Mouse (Mus musculus) brain, adult 2 months (tissue): ENCODE results near the gene Srsf12.
A peak's percentile ranks its signal among the peaks of the same experiment; 100 is the strongest.

Experiments used
- DNase-seq: peaks from one replicate; pipeline ENCODE4 v3.0.0; 2011; ENCODE audit warnings: low read depth, low spot score

The Srsf12 gene

DNA sequence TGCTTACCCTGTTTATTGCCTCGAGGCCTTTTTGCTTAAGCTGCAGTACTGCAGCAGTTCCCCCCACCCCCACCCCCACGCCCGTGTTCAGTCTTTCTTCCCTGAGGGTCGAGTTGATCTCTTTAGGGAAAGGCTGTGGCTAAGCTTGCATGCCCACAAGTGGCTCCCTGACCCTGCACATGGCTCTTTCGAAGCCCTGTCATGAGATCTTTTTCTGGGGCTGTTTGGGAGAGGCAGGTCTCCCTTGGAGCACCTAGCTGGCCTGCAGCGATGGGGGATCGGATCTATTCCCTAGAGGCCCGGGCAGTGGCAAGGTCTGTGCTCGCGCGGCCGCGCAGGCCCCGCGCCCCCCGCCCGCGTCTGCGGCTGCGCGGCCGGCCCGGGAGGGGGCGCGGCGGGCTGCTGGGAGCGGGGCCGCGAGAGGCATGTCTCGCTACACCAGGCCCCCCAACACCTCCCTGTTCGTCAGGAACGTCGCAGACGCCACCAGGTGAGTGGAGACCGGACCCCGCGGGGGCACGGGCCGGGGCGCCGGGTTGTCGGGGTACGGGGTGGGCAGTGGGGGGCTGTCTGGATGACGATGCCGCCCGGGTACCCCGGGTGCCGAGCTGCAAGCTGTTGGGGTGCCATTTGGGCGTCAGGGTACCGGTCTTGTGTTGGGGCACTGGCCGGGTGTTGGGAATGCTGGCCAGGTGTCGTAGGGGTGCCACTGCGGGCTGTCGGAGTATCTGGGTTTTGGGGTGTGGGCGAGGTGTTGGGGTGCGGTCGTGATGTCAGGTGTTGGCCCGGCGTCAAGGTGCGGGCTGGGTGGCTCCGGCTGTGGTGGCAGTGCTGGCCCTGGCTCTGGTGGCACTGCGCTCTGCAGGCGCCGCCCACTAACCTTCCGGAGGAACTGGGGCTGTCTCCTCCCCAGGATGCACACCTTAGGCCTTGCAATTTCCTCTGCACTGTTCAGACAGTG lies at the start of gene Srsf12:
Gene Srsf12, plus strand, starts transcription at position 111 of the 961 bp plus-strand sequence.
- peak; percentile 89 for DNase-seq

DNA sequence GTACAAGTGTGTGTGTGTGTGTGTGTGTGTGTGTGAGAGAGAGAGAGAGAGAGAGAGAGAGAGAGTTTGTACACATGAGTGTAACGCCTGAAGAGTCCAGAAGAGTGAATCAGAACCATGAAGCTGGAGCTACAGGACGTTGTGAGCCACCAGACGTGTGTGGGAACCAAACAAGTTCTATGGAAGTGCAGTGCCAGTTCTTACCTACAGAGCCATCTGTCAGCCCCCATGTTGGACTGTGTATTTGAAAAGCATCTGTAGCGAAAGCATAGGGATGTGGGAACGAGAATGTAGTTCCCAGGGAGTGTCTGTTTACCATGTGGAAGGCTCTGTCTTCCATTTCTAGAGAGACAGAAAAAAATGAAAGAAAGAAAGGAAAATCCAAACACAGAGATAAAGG lies 25.3 kb upstream of the Srsf12 start:
- DNase-seq, result peak; percentile 78

DNA sequence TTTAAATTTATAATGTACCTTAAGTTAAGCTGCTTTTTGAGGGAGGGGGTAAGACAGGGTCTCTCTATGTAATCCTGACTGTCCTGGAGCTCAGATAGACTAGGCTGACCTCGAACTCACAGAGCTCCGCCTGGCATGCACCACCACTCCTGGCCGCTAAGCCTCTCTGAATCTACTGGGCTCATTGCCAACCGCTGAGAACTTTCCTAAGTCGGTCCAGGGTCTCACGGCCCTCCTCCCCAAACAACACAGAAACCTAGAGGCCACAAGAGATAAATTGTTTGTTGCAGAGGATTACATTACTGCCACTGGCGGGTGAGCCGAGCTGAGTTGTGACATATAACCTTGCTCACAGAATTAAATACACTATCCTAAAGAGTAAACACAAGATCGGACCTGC lies 20.6 kb upstream of the Srsf12 start:
- DNase-seq, result peak; percentile 65

DNA sequence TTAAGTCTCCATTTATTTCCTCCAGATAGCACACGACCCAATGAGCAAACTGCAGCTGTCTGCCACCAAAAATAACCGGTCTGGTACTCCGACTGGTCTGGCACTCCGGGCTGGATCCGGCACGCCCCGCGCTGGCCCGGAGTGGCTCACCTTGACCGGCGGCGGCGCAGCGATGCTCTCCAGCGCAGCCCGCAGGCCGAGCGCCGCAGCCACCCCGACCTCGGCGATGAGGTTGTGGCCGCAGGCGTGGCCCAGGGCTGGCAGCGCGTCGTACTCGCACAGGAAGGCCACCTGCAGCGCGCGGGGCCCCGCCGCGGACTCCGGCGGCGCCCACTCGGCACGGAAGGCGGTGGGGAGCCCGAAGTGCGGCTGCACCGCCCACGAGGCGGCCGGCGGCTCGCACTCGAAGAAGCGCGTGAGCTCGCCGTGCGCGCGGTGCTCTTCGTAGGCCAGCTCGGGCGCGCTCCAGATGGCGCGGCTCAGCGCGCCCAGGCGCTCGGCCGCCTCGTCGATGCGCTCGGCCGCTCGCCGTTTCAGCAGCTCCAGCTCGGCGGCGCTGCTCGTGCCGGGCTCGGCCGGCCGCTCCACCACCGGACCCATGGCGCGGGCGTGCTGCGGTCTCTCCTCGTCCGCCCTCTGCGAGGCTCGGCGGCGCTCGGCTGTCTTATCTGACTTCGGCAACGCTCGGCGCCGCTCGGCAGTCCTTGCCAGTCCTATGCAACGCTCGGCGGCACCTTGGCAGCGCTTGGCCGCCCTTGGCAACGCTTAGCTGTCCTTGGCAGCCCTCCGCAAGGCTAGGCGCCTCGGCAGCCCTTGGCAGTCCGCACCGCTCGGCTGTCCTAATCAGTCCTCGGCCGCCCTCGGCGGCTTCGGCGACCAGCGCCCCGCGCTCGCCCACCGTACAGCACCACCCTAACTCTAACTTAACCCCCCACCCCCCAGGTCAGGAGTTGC lies 19.7 kb upstream of the Srsf12 start:
- peak; percentile 98 for DNase-seq

DNA sequence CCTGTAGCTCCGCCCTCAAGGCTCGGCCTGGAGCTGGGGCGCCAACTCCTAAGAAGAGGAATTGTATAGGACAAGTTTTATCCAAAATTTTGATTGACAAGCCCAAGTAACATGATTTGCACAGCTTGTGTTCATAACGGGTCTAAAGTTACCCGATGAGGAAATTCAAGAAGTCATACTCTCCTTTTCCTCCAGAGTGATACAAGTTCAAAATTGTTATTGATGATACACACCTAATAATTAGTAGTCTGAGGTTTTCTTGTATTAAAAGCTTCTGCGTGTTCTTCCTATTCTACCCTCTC lies 19.1 kb upstream of the Srsf12 start, which contains the start of gene Pm20d2:
Gene Pm20d2, minus strand, starts transcription at position 3 of the 302 bp plus-strand sequence.
- no peak for DNase-seq

DNA sequence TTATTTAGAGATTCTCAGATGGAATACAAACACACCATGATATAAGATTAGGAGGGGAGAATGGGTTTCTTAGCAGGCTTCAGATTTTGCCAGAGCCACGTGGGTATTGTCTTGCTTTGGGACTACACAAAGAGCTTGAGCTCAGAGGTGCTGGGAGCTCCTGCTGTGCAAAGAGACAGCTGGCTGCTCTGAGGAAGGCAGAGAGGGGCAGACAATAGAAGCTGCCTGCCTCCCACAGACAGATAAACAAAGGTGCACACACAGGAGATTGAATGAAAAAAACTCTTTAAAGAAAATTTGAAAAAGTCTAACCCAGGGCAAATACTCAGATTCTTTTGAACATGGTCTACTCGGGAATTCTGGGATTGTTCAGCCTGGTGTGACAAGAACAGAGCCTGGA lies 10.7 kb upstream of the Srsf12 start:
- DNase-seq, result no peak

DNA sequence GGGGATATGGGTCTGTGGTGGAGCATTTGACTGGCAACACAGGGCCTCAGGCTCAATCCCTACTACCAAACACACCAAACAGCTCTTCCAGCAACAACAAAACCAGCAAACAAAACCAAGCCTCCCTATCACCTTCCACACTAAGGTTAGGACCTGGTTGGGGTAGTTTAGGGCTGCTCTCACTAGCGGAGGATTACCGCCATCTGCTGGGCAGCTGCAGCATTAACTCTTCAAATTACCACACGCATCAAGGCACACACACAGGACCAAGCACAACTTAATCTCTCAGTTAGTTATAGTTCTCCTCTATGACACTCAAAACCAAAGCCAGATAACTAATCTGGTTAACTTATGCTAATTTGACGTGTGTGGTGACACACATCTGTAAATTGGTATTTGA lies 4.1 kb upstream of the Srsf12 start:
- DNase-seq, result peak; percentile 83

DNA sequence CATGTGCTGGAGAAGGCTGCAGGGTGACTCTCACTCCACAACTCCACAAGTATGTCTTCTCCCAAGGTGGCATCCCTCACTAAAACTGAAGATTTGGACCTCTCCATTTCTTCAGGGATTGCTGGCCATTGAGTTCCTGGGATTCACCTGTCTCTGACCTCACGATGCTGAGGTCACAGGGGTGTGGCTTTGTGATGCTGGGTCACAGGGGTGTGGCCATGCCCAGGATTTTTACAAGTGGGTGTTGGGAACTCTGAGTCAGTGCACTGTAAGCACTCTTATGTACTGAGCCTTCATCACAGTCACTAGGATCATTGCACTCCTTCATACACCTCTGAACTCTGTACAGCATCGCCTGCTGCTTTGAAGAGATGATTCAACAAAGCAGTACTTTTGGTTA lies 1.2 kb upstream of the Srsf12 start:
- no peak for DNase-seq

DNA sequence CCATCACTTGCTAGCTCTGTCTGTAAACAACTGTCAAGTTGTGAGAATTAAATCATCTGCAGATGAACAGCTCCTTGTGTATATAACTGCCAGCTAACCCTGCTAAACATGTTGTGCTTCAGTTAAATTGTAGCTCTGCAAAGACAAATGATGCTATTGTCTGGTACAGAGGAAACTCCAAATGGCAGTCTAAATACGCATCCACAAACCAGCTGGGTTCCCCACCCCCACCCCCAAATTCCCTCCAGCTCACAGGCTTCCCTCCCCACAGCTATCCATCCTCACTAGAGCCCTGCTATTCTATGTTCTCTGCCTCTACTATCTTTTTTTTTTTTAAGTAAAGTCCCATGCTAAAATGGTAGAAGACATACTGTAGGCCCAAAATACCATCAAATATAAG lies 13.1 kb downstream of the Srsf12 start:
- DNase-seq, result peak; percentile 60

DNA sequence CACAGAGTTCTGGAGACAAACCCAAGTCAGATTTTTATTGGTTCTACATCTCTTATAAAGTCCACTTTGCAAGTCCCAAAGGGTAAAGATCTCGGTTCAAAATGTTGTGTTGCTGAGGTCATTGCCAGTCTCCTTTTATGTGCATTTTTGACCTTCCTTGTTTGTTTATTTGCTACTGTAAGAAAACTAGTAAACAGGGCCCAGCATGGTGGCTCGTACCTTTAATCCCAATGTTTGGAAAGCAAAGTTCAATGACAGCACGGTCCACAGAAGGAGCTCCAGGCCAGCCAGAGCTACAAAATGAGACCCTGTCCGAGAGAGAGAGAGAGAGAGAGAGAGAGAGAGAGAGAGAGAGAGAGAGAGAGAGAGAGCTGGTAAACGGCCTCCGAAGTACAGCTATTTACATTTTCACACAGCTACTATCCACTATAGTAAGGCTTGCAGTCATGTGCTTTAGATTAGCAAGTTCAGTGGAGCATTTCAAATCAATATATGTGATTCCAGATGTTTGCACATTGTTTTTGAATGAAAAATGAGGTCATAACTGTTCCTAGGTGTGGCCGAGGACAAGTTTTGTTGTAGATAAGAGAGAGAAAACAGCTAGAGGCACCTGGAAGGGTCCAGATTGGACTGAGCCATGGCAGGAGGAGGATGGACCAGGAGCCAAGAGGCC lies 15.3 kb downstream of the Srsf12 start:
- no peak for DNase-seq

DNA sequence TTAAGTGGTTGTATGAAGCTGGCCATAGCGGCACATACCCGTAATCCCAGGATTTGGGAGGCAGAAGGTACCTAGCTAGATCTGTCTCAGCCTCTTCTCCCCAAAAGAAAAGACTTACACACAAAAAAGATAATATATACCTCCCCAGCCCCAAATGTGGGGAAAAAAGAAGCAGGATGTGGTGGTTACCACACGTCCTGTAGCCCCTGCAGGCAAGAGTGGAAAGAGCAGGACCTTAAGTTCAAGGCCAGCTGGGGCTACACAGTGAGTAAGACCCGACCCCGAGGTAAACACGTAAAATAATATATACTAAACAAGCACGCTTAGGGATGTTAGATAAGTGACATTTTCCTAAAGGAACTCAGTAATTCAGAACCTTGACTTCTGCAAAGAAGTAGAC lies 18.4 kb downstream of the Srsf12 start:
- no peak for DNase-seq

DNA sequence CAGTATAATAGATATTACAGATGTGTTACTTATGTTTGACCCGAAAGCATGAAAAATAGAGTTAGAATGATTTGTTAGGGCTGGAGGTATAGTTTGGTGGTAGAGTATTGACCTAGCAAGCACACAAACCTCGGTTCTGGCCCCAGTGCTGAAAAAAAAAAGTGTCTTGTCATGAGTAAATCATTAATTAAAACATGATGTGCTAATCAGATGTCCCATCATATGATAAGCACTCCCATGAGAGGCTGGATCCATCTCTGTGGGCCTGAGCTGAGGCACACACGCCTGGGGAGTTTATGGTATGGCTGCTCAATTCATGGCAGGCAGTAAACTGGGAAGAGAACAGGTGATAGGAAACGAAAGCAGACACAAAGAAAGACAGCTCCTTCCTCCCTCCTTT lies 20.8 kb downstream of the Srsf12 start:
- DNase-seq, result no peak

DNA sequence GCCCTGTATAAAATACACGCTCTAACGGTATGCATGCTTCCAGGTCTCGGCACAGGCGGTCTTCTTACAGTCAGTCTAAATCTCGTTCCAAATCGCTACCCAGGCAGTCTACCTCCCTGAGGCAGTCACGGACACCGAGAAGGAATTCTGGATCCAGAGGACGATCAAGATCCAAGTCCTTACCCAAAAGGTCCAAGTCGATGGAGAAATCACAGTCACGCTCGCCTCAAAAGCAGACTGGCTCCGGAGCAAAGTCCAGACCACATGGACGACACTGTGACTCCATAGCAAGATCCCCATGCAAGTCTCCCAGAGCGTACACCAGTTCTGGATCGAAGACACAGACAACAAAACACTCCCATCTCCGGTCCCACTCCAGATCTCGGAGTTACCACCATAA lies 22.1 kb downstream of the Srsf12 start:
- DNase-seq, result no peak

DNA sequence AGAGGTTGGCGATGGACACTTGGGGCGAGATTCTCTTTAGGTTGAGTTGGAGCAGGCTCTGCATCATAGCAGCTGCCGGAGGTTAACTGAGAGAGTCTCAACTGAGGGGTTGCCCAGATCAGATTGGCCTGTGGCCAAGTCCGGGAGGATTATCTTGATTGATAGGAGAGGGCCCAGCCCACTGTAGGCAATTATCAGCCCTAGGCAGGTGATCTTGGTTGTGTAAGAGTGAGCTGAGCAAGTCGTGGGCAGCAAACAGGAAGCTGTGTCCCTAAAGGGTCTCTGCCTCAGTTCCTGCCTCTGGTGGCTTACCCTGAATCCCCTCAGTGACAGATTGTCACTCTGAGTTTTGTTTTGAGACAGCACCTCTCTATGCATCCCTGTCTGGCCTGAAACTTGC lies 33.7 kb downstream of the Srsf12 start:
- no peak for DNase-seq

DNA sequence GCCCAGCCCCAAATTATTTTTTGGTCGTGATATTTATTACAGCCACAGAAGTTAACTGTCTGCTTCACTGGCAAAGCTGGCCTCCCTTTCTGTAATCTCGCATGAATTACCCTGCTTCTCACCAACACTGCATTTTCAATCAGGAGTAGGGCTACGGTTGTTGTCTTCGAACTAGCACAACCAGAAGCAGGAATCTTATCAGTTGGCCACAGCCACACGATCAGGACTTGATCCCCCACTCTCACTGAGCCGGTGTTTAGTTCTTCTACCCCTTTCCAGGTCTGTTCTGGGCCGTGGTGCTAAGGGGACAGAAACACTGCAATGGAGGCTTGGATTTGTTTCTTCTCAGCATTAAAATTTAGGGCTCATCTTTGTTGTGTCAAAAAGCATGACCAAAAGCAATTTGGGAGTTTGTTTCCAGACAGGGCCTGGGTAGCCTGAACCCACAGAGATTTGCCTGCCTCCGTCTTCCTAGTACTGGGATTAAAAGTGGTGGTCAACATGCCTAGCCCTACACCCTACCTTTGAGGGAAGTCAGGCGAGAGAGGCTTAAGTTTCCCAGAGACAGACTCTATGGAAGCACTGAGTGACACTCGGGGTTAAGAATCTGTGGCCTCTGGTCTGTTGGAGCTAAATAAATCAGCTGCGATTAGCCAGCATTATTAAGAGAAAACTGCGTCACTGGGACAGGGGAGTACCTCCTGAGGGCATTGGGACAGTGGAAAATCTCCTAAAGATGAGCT lies 34.4 kb downstream of the Srsf12 start:
- no peak for DNase-seq

DNA sequence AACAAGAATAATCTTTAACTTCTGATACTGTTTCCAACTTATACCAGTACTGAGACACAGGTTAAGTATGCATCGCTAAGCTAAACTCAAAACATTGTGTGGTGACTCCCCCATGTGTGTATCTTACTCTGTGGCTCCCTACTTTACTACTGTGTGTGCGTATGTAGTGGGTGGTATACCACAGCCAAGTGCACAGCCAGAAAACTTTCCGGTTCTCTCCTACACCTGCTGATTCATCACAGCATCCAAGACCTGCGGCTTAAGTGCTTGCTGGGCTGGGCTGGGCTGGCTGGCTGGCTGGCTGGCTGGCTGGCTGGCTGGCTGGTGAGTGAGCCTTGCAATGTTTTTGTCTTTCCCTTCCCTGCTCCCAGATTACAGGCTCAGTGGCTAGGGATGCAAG lies 35.1 kb downstream of the Srsf12 start:
- peak; percentile 68 for DNase-seq

DNA sequence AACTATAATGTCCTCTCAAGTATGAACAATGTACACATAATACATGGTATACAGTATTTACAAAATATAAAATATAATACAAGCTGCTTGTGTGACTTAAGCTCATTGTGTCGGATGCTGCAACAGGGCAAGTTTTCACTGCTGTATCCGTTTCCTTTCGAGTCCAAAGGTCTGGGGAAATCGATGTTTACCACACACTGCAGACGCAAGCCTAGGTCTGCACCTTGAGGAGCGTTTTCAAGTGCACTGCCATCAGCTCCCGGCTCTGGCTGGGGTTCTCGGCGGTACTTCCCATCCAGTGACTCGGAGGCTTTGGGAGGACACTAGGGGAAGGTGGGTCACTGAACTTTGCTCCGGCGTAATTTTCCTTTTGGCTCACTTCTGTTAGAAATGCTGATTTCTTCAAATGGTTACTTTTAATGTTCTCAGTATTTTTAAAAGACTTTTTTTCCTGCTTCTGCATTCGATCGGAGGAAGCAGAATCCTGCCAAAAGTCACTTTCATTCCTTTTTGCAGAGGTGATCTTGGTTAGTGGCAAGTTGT lies 37.1 kb downstream of the Srsf12 start:
- DNase-seq, result no peak

DNA sequence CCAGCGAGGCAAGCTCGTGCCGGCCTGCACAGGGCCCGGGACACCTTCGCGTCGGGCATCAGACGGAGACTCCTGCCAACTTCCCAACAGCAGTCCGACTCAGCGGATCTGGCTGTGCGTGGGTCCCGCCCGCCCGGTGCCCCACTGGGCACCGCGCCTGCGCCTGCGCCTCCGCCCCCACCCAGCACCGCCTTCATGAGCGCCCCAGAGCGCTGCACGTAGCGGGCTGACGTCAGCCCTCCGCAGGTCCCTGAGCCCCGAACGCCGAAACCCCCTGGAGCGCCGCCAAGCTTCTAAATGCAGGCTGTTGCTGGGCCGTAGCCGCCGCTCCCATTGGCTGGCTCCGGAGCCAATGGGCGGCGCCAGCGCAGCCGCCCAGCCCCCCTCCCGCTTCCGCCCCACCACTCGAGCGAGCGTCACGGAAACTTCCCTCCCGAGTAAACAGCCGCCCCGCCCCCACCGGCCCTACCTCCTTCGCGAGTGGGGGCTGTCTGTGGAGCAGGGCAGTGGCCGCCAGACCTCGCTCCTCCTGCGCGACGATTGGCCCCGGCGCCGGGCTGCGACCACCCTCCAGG lies 38.8 kb downstream of the Srsf12 start:
- peak; percentile 99 for DNase-seq

DNA sequence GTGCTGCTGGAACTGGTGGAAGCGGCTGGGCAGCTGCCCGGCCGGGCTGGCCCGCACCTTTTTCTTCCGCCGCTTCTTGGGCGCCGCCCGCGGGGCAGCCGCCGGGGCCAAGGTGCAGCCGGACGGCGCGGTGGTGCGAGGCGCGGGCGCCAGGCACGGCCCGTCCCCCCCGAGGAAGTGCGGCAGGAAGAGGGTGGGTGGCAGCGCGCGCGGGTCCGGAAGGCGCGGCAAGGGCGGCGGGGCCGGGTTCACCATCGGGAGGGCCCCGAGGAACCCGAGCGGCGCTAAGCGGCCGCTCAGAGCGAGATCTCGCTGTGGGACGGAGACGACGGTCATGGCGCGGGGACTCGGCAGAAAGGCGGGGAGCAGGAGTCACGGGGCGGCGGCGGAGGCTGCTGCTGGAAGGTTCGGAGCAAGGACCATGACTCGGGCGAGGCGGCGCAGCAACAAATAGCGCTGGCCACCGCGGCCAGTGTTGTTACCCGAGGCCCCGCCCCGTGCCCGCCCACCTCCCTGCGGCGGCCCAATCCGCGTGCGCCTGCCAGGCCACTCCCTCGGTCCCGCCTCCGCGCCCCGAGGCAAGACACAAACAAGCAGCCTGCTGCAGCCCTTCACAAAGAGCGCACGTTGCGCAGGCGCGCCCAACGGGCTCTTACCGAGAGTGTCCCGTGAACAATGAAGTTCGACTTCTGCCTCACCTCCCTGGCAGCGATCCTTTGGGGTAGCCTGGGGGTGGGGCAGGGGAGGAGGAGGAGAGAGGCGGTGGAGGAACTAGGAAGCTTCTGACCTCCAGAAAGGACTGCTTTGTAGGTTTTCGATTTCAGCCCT lies 39.5 kb downstream of the Srsf12 start:
- DNase-seq, result peak; percentile 99

DNA sequence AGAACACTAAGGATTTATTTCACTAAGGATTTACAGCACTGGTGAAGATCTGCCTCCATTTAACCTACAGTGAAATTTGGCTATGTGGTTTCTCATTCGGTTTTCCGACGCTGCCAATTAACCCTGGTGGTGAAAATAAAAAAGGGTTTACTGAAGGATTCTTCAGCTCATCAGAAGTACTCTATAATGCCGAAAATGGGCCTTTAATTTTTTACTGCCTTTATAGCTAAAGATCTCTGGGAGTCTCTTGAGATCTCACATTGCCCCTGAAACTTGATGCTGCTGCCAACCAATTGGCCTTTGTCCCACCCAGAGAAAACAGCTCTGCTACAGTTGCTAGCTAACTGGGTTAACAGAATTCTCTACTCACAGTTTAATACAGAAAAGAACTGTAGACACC lies 40.1 kb downstream of the Srsf12 start:
- DNase-seq, result no peak
